ENCODE assay signal across 13 mouse cellular contexts in the genomic region with DNA sequence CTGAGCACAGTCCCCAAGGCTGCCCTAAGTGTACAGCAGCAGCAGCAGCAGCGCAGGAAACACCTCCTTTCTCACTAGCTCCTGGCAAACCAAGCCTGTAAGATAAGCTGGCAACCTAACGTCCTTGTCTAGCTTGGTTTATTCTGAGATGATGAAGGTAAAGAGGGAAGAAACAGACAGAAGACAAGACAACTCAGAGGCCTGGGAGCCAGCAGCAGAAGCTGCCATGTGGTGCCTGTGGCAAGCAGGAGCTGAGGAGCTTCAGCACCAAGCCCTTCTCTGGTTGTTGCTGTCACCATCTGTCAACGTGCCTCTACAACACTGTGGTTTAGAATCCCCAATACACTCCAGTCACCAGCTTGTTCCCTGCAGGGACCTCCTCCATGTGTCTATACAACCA. TPM values are rescaled to one million over a fixed set of nuclear protein-coding genes. Genes with fewer than 3 reads are reported as not detected.
DNase-seq lines count a peak whose midpoint lies in the region; ATAC-seq and TF ChIP-seq lines count a peak whose summit lies in the region.
"Had no signal": no experiment of that assay in that cellular context is flagged by ENCODE, and none has a peak within 500 bp of the region (broad histone marks: within the 10 kb centered on the region; RNA-seq: fewer than 3 reads in every experiment).

No protein-coding gene starts in this region.

- ATAC-seq in kidney, postnatal 0 days (replicated peaks; ENCODE audit: low FRiP score, low read depth), result no peak
- no peak for ATAC-seq in kidney, embryonic 14.5 days (ENCODE audit: low FRiP score, low TSS enrichment)
- no peak for ATAC-seq in embryonic facial prominence, embryonic 12.5 days (ENCODE audit: insufficient number of reproducible peaks, insufficient read depth, low FRiP score, low TSS enrichment)
- ATAC-seq in megakaryocyte progenitor cell, adult 5-6 weeks (replicated peaks; ENCODE audit: poor library complexity), result no peak
- ATAC-seq: Patski had no signal

- WGBS in heart, adult 2 months, result 6% methylated on average over 3 of the region's 3 CpGs
- WGBS in kidney, postnatal 0 days, result 34% methylated on average over 3 of the region's 3 CpGs
- 50% methylated on average over 3 of the region's 3 CpGs for WGBS in kidney, embryonic 14.5 days
- WGBS in embryonic facial prominence, embryonic 12.5 days, result 43% methylated on average over 3 of the region's 3 CpGs
- WGBS in limb, embryonic 10.5 days, result 65% methylated on average over 3 of the region's 3 CpGs

- intact Hi-C loops in heart, adult 2 months (cut with DNase I), result no loop called here

- H3K27me3 ChIP-seq in heart, adult 2 months (ENCODE audit: control insufficient read depth, insufficient read depth, low read length), result no peaks in the 10 kb centered on the region
- H3K27me3 ChIP-seq in kidney, postnatal 0 days (ENCODE audit: insufficient read depth, low read length), result no peaks in the 10 kb centered on the region
- H3K27me3 ChIP-seq in kidney, embryonic 14.5 days (ENCODE audit: control insufficient read depth, insufficient read depth, low read length), result no peaks in the 10 kb centered on the region
- H3K27me3 ChIP-seq in embryonic facial prominence, embryonic 12.5 days, result no peaks in the 10 kb centered on the region
- H3K27me3 ChIP-seq in limb, embryonic 10.5 days (ENCODE audit: low read depth, poor library complexity, severe bottlenecking), result no peaks in the 10 kb centered on the region
- H3K27me3 ChIP-seq: Patski had no signal

- peaks cover 9% of the 10 kb centered on the region for H3K79me2 ChIP-seq in heart, adult 2 months (replicated peaks; ENCODE audit: control insufficient read depth, insufficient read depth, low read length)

- H3K27ac ChIP-seq in heart, adult 2 months, result peak overlapping the region; percentile 3
- no peak overlapping the region for H3K27ac ChIP-seq in kidney, postnatal 0 days
- H3K27ac ChIP-seq in kidney, embryonic 14.5 days (ENCODE audit: low read depth, low read length), result no peak overlapping the region; the same call in 1 of the 2 replicates
- no peak overlapping the region for H3K27ac ChIP-seq in embryonic facial prominence, embryonic 12.5 days
- peak overlapping the region; percentile 50; the same call in 1 of the 2 replicates for H3K27ac ChIP-seq in limb, embryonic 10.5 days
- H3K27ac ChIP-seq: liver, embryonic 13.5 days had no signal

- 0 out of 2 replicates have a peak overlapping the region, but pooled peaks have one; percentile 3 for H3K4me2 ChIP-seq in kidney, postnatal 0 days (ENCODE audit: low read length)
- no peak overlapping the region for H3K4me2 ChIP-seq in kidney, embryonic 14.5 days (replicated peaks; ENCODE audit: low read depth, low read length)
- no peak overlapping the region for H3K4me2 ChIP-seq in embryonic facial prominence, embryonic 12.5 days (replicated peaks)
- H3K4me2 ChIP-seq: liver, embryonic 13.5 days had no signal

- no peak overlapping the region for H3K9ac ChIP-seq in heart, adult 2 months (ENCODE audit: low read depth, low read length)
- H3K9ac ChIP-seq in kidney, postnatal 0 days (ENCODE audit: low read depth, low read length), result no peak overlapping the region
- H3K9ac ChIP-seq in kidney, embryonic 14.5 days (ENCODE audit: low read depth, low read length), result no peak overlapping the region
- H3K9ac ChIP-seq in embryonic facial prominence, embryonic 12.5 days, result 0 out of 2 replicates have a peak overlapping the region, but pooled peaks have one; percentile 7
- H3K9ac ChIP-seq: liver, embryonic 13.5 days had no signal

- DNase-seq in heart, adult 2 months, result no peak
- DNase-seq in heart, adult 18-20 months, result no peak
- no peak for DNase-seq in kidney, postnatal 0 days (ENCODE audit: low spot score)
- no peak for DNase-seq in limb, embryonic 10.5 days (ENCODE audit: low spot score)
- DNase-seq in urinary bladder, postnatal 10 days (ENCODE audit: low spot score), result no peak
- DNase-seq: adrenal gland, postnatal 36 days; cerebellum, postnatal 14 days; liver, embryonic 13.5 days; lung, postnatal 4 days had no signal

- TF ChIP-seq CTCF in heart, adult 2 months (IDR thresholded peaks at IDR 0.05), result no peak
- no peak for TF ChIP-seq CTCF in kidney, postnatal 0 days (IDR thresholded peaks at IDR 0.05; ENCODE audit: low read depth)

- no peak for TF ChIP-seq EP300 in heart, adult 2 months (IDR thresholded peaks at IDR 0.05; ENCODE audit: insufficient read depth, low read depth, low read length)

- H3K9me3 ChIP-seq in kidney, postnatal 0 days (replicated peaks; ENCODE audit: low read length), result no peaks in the 10 kb centered on the region
- H3K9me3 ChIP-seq in kidney, embryonic 14.5 days (ENCODE audit: control insufficient read depth, low read length), result no peaks in the 10 kb centered on the region
- no peaks in the 10 kb centered on the region for H3K9me3 ChIP-seq in embryonic facial prominence, embryonic 12.5 days
- H3K9me3 ChIP-seq in limb, embryonic 10.5 days (replicated peaks), result no peaks in the 10 kb centered on the region
- H3K9me3 ChIP-seq: liver, embryonic 13.5 days had no signal

- H3K36me3 ChIP-seq in heart, adult 2 months (ENCODE audit: control insufficient read depth, insufficient read depth, low read length), result peaks cover 16% of the 10 kb centered on the region
- no peaks in the 10 kb centered on the region for H3K36me3 ChIP-seq in kidney, postnatal 0 days (ENCODE audit: insufficient read depth, low read length)
- peaks cover 3% of the 10 kb centered on the region; the same call in 1 of the 2 replicates for H3K36me3 ChIP-seq in kidney, embryonic 14.5 days (ENCODE audit: control insufficient read depth, insufficient read depth, low read length)
- H3K36me3 ChIP-seq in embryonic facial prominence, embryonic 12.5 days, result no peaks in the 10 kb centered on the region; the same call in 1 of the 2 replicates
- peaks cover 49% of the 10 kb centered on the region for H3K36me3 ChIP-seq in limb, embryonic 10.5 days
- H3K36me3 ChIP-seq: liver, embryonic 13.5 days had no signal

- TF ChIP-seq POLR2A in heart, adult 2 months (IDR thresholded peaks at IDR 0.05; ENCODE audit: insufficient read depth, low read depth, low read length), result no peak

- peaks cover 40% of the 10 kb centered on the region for H3K4me1 ChIP-seq in heart, adult 2 months (ENCODE audit: control insufficient read depth, insufficient read depth, low read length)
- H3K4me1 ChIP-seq in kidney, postnatal 0 days (replicated peaks; ENCODE audit: insufficient read depth, low read length), result peaks cover 25% of the 10 kb centered on the region
- peaks cover 32% of the 10 kb centered on the region for H3K4me1 ChIP-seq in kidney, embryonic 14.5 days (ENCODE audit: control insufficient read depth, insufficient read depth, low read length)
- H3K4me1 ChIP-seq in embryonic facial prominence, embryonic 12.5 days, result peaks cover 42% of the 10 kb centered on the region
- H3K4me1 ChIP-seq in limb, embryonic 10.5 days, result peaks cover 38% of the 10 kb centered on the region

- no peak overlapping the region for H3K4me3 ChIP-seq in heart, adult 2 months
- H3K4me3 ChIP-seq in kidney, postnatal 0 days (replicated peaks; ENCODE audit: low read depth, low read length), result no peak overlapping the region
- H3K4me3 ChIP-seq in kidney, embryonic 14.5 days (ENCODE audit: low read length), result no peak overlapping the region
- no peak overlapping the region for H3K4me3 ChIP-seq in embryonic facial prominence, embryonic 12.5 days
- no peak overlapping the region for H3K4me3 ChIP-seq in limb, embryonic 10.5 days
- H3K4me3 ChIP-seq: liver, embryonic 13.5 days had no signal

RNA-seq across cellular contexts. Expression of a gene that starts 37.4 kb away (rescaled TPM):
- total RNA-seq in heart, adult 2 months (2021), result 10 to 100 TPM; 58.3 to 59.5 TPM
- polyA plus RNA-seq in heart, adult 2 months (2012; rRNA removed), result 27.4 and 41.1 TPM in 2 replicates
- 10 to 100 TPM; 57.6 to 60.4 TPM for total RNA-seq in heart, adult 18-20 months (2021)
- polyA plus RNA-seq in kidney, postnatal 0 days (2015; fragmentation: Nextera tagmentation; extraction: Ambion mirVana), result 12.0 and 12.8 TPM in 2 replicates
- 19.1 and 32.9 TPM in 2 replicates for polyA plus RNA-seq in kidney, embryonic 14.5 days (2014; fragmentation: Nextera tagmentation; extraction: Ambion mirVana)
- polyA plus RNA-seq in embryonic facial prominence, embryonic 12.5 days (2016; fragmentation: Nextera tagmentation; extraction: Ambion mirVana), result 33.7 and 35.1 TPM in 2 replicates
- polyA plus RNA-seq in limb, embryonic 10.5 days (2016; fragmentation: Nextera tagmentation; extraction: Ambion mirVana), result 24.9 and 32.1 TPM in 2 replicates
- total RNA-seq in megakaryocyte progenitor cell, adult 5-6 weeks (2015), result not detected in 2 replicates
- 0.24 TPM in 1 of 2 replicates, not detected in the other for total RNA-seq in megakaryocyte progenitor cell, adult 5-6 weeks (2017)

Comparison
In these comparisons a context has a peak if more than half of its experiments do, and no peak if none do; other contexts are left out.
1. H3K27ac ChIP-seq: peak in heart, adult 2 months (single experiment) and limb, embryonic 10.5 days (single experiment); none in kidney, postnatal 0 days (single experiment), kidney, embryonic 14.5 days (single experiment) and embryonic facial prominence, embryonic 12.5 days (single experiment).